ENCODE assay signal across 9 mouse cellular contexts in the genomic region with DNA sequence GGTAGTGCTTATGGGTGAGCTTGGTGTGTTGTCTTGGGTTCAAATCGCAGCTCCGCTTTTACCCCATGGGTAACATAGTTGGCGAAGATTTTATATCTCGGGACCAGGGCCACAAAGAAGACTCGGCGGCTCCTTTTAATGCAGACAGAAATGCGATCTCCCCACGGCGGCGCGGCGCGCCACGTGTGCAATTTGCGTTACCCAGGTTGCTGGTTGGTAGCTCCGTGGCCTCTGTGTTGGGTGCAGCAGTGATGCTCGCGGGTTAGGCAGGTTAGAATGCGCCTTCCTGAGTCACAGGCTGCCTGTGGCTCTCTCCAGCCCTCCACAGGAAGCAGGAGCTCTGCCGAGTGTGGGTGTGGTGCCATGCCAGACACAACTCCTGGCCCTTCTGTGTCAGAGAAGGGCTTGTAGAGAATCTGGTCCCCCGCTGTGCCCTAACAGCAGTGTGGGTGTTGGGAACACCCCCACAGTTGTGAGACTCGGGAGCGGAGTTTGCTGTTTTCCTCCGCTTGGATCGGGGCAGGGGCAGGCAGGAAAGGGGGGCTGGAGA. TPM values are rescaled to one million over a fixed set of nuclear protein-coding genes. Genes with fewer than 3 reads are reported as not detected.
DNase-seq lines count a peak whose midpoint lies in the region; TF ChIP-seq lines count a peak whose summit lies in the region.
"Had no signal": no experiment of that assay in that cellular context is flagged by ENCODE, and none has a peak within 500 bp of the region (broad histone marks: within the 10 kb centered on the region; RNA-seq: fewer than 3 reads in every experiment).

No protein-coding gene starts in this region.

- TF ChIP-seq EP300 in heart, adult 2 months (IDR thresholded peaks at IDR 0.05; ENCODE audit: insufficient read depth, low read depth, low read length) = no peak

- H3K36me3 ChIP-seq in heart, adult 2 months (ENCODE audit: control insufficient read depth, insufficient read depth, low read length) = no peaks in the 10 kb centered on the region
- H3K36me3 ChIP-seq in midbrain, embryonic 10.5 days = no peaks in the 10 kb centered on the region

- no peak for TF ChIP-seq POLR2A in heart, adult 2 months (IDR thresholded peaks at IDR 0.05; ENCODE audit: insufficient read depth, low read depth, low read length)

- peak overlapping the region; percentile 35; the same call in 1 of the 2 replicates for H3K4me3 ChIP-seq in heart, adult 2 months
- peak overlapping the region; percentile 55 for H3K4me3 ChIP-seq in midbrain, embryonic 10.5 days

- H3K79me2 ChIP-seq in heart, adult 2 months (replicated peaks; ENCODE audit: control insufficient read depth, insufficient read depth, low read length) = no peaks in the 10 kb centered on the region

- no peak for TF ChIP-seq CTCF in heart, adult 2 months (IDR thresholded peaks at IDR 0.05)

- no peak overlapping the region; the same call in 1 of the 2 replicates for H3K9ac ChIP-seq in heart, adult 2 months (ENCODE audit: low read depth, low read length)

- intact Hi-C loops in heart, adult 2 months (cut with DNase I) = no loop called here

- no peaks in the 10 kb centered on the region for H3K9me3 ChIP-seq in midbrain, embryonic 10.5 days (replicated peaks)

- H3K4me1 ChIP-seq in heart, adult 2 months (ENCODE audit: control insufficient read depth, insufficient read depth, low read length) = peaks cover 7% of the 10 kb centered on the region
- H3K4me1 ChIP-seq in midbrain, embryonic 10.5 days = peaks cover 37% of the 10 kb centered on the region

- 19% methylated on average over 25 of the region's 25 CpGs for WGBS in heart, adult 2 months
- 7% methylated on average over 25 of the region's 25 CpGs for WGBS in midbrain, embryonic 10.5 days

- H3K27me3 ChIP-seq in heart, adult 2 months (ENCODE audit: control insufficient read depth, insufficient read depth, low read length) = peaks cover 3% of the 10 kb centered on the region; the same call in 1 of the 2 replicates
- peaks cover 67% of the 10 kb centered on the region for H3K27me3 ChIP-seq in midbrain, embryonic 10.5 days (ENCODE audit: low read depth, poor library complexity, severe bottlenecking)

- no peak for DNase-seq in heart, adult 2 months
- DNase-seq in heart, postnatal 4 days = no peak
- DNase-seq in ES-CJ7 (ENCODE audit: low read depth, low spot score) = peak; percentile 66
- peak; percentile 18 for DNase-seq in forelimb bud, embryonic 11.5 days (ENCODE audit: low read depth, low spot score)
- DNase-seq in midbrain, embryonic 10.5 days (ENCODE audit: low spot score) = peak; percentile 26
- DNase-seq in urinary bladder, postnatal 10 days (ENCODE audit: low spot score) = no peak
- DNase-seq in T-cell, adult 2 months (ENCODE audit: low spot score) = no peak
- DNase-seq in urinary bladder, postnatal 4 days (ENCODE audit: low spot score in 2 of 2) = no peak

- H3K27ac ChIP-seq in heart, adult 2 months = no peak overlapping the region
- peak overlapping the region; percentile 19; the same call in 1 of the 2 replicates for H3K27ac ChIP-seq in midbrain, embryonic 10.5 days (replicated peaks)

RNA-seq across cellular contexts. Expression of a gene that starts 0.8 kb away (rescaled TPM):
- under 1 TPM; 0.34 to 0.39 TPM for total RNA-seq in heart, adult 2 months (2021)
- 0.20 and 0.35 TPM in 2 replicates for polyA plus RNA-seq in heart, adult 2 months (2012; rRNA removed)
- total RNA-seq in heart, postnatal 4 days (2021) = 1 to 10 TPM; 2.1 to 2.5 TPM
- 0.46 and 0.72 TPM in 2 replicates for polyA plus RNA-seq in midbrain, embryonic 10.5 days (2016; fragmentation: Nextera tagmentation; extraction: Ambion mirVana)

RNA-seq across cellular contexts. Expression of a gene that starts 39.1 kb away (rescaled TPM):
- not detected for total RNA-seq in heart, adult 2 months (2021)
- 0.10 TPM in 1 of 2 replicates, not detected in the other for polyA plus RNA-seq in heart, adult 2 months (2012; rRNA removed)
- total RNA-seq in heart, postnatal 4 days (2021) = not detected
- not detected in 2 replicates for polyA plus RNA-seq in midbrain, embryonic 10.5 days (2016; fragmentation: Nextera tagmentation; extraction: Ambion mirVana)
- total RNA-seq: left cerebral cortex, postnatal 10 days had no signal

Comparison
In these comparisons a context has a peak if more than half of its experiments do, and no peak if none do; other contexts are left out.
1. DNase-seq: peak in ES-CJ7 (single experiment), forelimb bud, embryonic 11.5 days (single experiment) and midbrain, embryonic 10.5 days (single experiment); none in heart, adult 2 months (0 of 2), heart, postnatal 4 days (single experiment), urinary bladder, postnatal 10 days (single experiment), T-cell, adult 2 months (single experiment) and urinary bladder, postnatal 4 days (0 of 2).